Mouse (Mus musculus) midbrain, embryonic 16.5 days (tissue): Measurements from ENCODE around the gene Tgif1. TPM values are rescaled to one million over a fixed set of nuclear protein-coding genes. Genes with fewer than 3 reads are reported as not detected.
"Not testable (repeated sequence)": the region's sequence is repeated elsewhere in the genome, so short reads cannot be mapped to it uniquely, and the experiment has no call there.

Experiments used
- ATAC-seq: fragments of 200-750 bp; cut with Nextera tagmentation; 2 replicates; pipeline ENCODE4 v1.8.0; 2017; ENCODE audit warnings: moderate TSS enrichment
- H3K27ac ChIP-seq: fragments of 300-500 bp; sonication (generic); 2 replicates; pipeline ENCODE4 v1.5.1; 2014; ENCODE audit warnings: mild to moderate bottlenecking, low read length, mixed read lengths
- H3K27me3 ChIP-seq: fragments of 300-500 bp; sonication (generic); 2 replicates; pipeline ENCODE4 v1.6.1; 2014; ENCODE audit warnings: low read depth, low read length, mixed read lengths; ENCODE audit not compliant: control insufficient read depth, insufficient read depth
- H3K36me3 ChIP-seq: fragments of 300-500 bp; sonication (generic); 2 replicates; pipeline ENCODE4 v1.6.1; 2014; ENCODE audit warnings: mild to moderate bottlenecking, low read length, moderate library complexity, mixed read lengths; ENCODE audit not compliant: control insufficient read depth, insufficient read depth
- H3K4me1 ChIP-seq: fragments of 300-500 bp; sonication (generic); 2 replicates; pipeline ENCODE4 v1.6.1; 2014; ENCODE audit warnings: mild to moderate bottlenecking, low read length, mixed read lengths; ENCODE audit not compliant: control insufficient read depth, insufficient read depth
- H3K4me2 ChIP-seq: fragments of 300-500 bp; sonication (generic); 2 replicates; pipeline ENCODE4 v1.6.1; 2014; ENCODE audit warnings: mild to moderate bottlenecking, low read length, mixed read lengths
- H3K4me3 ChIP-seq: fragments of 300-500 bp; sonication (generic); 2 replicates; pipeline ENCODE4 v1.5.1; 2014; ENCODE audit warnings: low read depth, mild to moderate bottlenecking, low read length, moderate library complexity, mixed read lengths
- H3K9ac ChIP-seq: fragments of 300-500 bp; sonication (generic); 2 replicates; pipeline ENCODE4 v1.6.1; 2014; ENCODE audit warnings: low read depth, low read length, mixed read lengths
- H3K9me3 ChIP-seq: fragments of 300-500 bp; sonication (generic); replicated peaks from 2 replicates; pipeline ENCODE4 v1.6.1; 2014; ENCODE audit warnings: mild to moderate bottlenecking, low read length, mixed read lengths; ENCODE audit not compliant: control insufficient read depth, poor library complexity, severe bottlenecking
- WGBS: fragments of 180-500 bp; shearing (Covaris S2); extraction: QIAGEN DNeasy Blood & Tissue Kit; methylation state at CpG from one replicate; pipeline ENCODE4 v1.1.7; 2014; 5-methylcytosine and 5-hydroxymethylcytosine counted together
- polyA plus RNA-seq: library from polyadenylated mRNA; unstranded; fragments of >200 nt; fragmentation: Nextera tagmentation; extraction: Ambion mirVana; gene quantifications from 2 replicates; pipeline ENCODE4 v1.2.1, GENCODE M21; 2015

The Tgif1 gene
- polyA plus RNA-seq, 1 experiment from 2014 or later = 8.2 TPM

- Histone ChIP-seq H3K9me3 (no peaks in the 10 kb centered on the region), H3K4me1 (no peaks in the 10 kb centered on the region), H3K27ac (no peak overlapping the region), H3K9ac (no peak overlapping the region), H3K36me3 (no peaks in the 10 kb centered on the region), H3K4me3 (no peak overlapping the region), H3K27me3 (no peaks in the 10 kb centered on the region), H3K4me2 (no peak overlapping the region)
- no peak for ATAC-seq
- WGBS = 83% methylated on average over 2 of the region's 2 CpGs
These were observed 24.8 kb downstream of the Tgif1 start for GRCm38 (mm10) chr17:70828569-70828968.

DNA sequence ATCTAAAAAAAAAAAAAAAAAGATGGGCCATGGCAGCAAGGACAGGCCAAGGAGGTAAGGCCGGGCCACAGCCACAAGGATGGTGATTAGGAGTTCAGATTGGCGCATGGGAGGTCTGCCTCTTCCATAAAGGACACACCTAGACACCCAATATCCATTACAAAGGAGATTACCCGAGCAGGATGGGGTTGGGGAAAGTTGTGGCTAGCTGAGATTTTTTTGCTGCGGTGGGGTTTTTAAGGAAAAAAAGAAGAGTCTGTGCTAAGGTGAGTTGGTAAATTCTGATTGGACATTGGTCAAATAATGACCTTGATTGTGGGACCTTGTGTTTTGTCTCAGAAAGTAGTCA lies 25.2 kb downstream of the Tgif1 start:
- Histone ChIP-seq H3K4me2 (no peak overlapping the region), H3K9ac (no peak overlapping the region), H3K36me3 (no peaks in the 10 kb centered on the region), H3K27me3 (no peaks in the 10 kb centered on the region), H3K4me1 (no peaks in the 10 kb centered on the region), H3K9me3 (no peaks in the 10 kb centered on the region), H3K4me3 (no peak overlapping the region), H3K27ac (no peak overlapping the region)
- ATAC-seq = no peak
- WGBS = 61% methylated on average over 4 of the region's 4 CpGs

DNA sequence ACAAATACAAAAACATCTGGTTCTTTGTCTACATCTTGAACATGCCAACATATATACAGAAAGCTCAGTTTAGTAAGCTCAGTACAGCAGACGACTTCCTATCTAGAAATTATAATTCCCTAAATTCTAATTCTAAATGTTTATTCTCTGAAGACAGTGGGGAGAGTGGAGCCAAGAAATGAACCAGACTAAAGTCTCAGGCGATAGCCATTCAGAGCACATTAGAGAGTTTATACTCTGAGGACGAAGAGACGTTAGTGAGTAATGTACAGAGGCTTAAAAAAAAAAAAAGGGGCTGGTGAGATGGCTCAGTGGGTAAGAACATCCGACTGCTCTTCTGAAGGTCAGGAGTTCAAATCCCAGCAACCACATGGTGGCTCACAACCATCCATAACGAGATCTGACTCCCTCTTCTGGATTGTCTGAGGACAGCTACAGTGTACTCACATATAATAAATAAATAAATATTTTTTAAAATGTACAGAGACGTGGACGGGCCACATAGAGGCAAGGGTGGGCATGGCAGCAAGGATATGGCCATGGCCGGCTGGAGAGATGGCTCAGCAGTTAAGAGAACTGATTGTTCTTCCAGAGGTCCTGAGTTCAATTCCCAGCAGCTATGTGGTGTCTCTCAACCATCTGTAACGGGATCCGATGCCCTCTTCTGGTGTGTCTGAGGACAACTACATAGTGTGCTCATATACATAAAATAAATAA lies 25.7 kb downstream of the Tgif1 start:
- not testable (repeated sequence) for ATAC-seq, H3K9ac ChIP-seq, H3K9me3 ChIP-seq, H3K36me3 ChIP-seq, H3K27me3 ChIP-seq, H3K4me2 ChIP-seq, H3K27ac ChIP-seq, H3K4me1 ChIP-seq, H3K4me3 ChIP-seq
- 84% methylated on average over 11 of the region's 11 CpGs for WGBS

DNA sequence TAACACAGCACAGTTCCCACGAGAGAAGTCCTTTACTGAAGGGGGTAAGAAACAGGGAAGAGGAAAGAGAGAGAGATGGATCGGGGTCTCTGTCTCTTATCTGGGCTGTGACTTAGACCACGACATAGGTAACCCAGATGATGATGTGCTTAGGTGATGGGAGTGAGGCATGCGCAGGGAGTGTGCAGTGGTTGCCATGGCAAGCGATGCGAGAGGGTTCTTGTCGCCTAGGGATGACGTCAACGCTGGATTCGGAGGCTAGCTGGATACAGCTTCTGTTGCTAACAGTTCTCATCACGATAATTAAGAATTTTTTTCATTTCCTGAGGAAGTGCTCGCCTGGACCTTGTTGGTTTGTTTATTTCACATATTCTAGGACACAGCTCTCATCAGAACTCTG lies 27.1 kb downstream of the Tgif1 start:
- H3K36me3 ChIP-seq = no peaks in the 10 kb centered on the region
- H3K9me3 ChIP-seq = no peaks in the 10 kb centered on the region
- no peak for ATAC-seq
- no peak overlapping the region for H3K4me3 ChIP-seq
- H3K4me2 ChIP-seq = no peak overlapping the region
- H3K27me3 ChIP-seq = no peaks in the 10 kb centered on the region
- H3K27ac ChIP-seq = no peak overlapping the region
- 84% methylated on average over 12 of the region's 12 CpGs for WGBS
- no peak overlapping the region for H3K9ac ChIP-seq
- no peaks in the 10 kb centered on the region for H3K4me1 ChIP-seq

GRCm38 (mm10) chr17:70823083-70823482 lies 30.3 kb downstream of the Tgif1 start:
- no peak for ATAC-seq
- WGBS = 86% methylated on average over 8 of the region's 8 CpGs
- Histone ChIP-seq H3K4me2 (no peak overlapping the region), H3K9me3 (no peaks in the 10 kb centered on the region), H3K36me3 (no peaks in the 10 kb centered on the region), H3K27me3 (peaks cover 13% of the 10 kb centered on the region), H3K9ac (no peak overlapping the region), H3K27ac (no peak overlapping the region), H3K4me1 (no peaks in the 10 kb centered on the region; the same call in 1 of the 2 replicates), H3K4me3 (no peak overlapping the region)

DNA sequence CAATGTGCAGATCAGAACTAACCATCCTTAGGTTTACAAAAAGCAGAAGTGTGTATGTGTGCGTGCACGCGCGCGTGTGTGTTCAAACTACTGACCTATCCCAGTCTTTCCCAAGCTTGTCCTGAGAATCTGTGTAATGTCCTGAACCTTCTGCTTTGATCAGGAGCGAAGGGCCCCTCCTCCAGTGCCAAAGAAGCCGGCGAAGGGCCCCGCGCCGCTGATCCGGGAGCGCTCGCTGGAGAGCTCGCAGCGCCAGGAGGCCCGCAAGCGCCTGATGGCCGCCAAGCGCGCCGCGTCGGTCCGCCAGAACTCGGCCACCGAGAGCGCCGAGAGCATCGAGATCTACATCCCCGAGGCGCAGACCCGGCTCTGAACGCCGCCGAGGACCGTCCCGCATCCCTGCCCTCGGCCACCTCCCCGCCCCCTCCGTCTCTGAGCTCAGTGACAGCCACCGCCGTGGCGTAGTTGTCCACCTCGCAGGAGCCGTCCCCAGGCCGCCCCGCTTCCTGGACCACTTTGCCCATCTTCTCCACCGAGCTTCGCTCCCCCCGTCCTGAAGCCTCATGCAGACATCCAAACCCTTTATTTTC lies 35.4 kb downstream of the Tgif1 start:
- peak overlapping the region; percentile 52 for H3K4me3 ChIP-seq
- peaks cover 4% of the 10 kb centered on the region; the same call in 1 of the 2 replicates for H3K4me1 ChIP-seq
- peaks cover 23% of the 10 kb centered on the region for H3K27me3 ChIP-seq
- ATAC-seq = peak; percentile 77
- peak overlapping the region; percentile 67 for H3K9ac ChIP-seq
- H3K36me3 ChIP-seq = no peaks in the 10 kb centered on the region
- H3K4me2 ChIP-seq = peak overlapping the region; percentile 88
- no peak overlapping the region for H3K27ac ChIP-seq
- H3K9me3 ChIP-seq = no peaks in the 10 kb centered on the region
- under 1% methylated on average over 51 of the region's 51 CpGs for WGBS

GRCm38 (mm10) chr17:70815001-70815400 lies 38.3 kb downstream of the Tgif1 start:
- Histone ChIP-seq H3K9ac (no peak overlapping the region), H3K27ac (no peak overlapping the region), H3K36me3 (no peaks in the 10 kb centered on the region), H3K27me3 (peaks cover 20% of the 10 kb centered on the region), H3K9me3 (no peaks in the 10 kb centered on the region), H3K4me3 (no peak overlapping the region), H3K4me1 (peaks cover 4% of the 10 kb centered on the region; the same call in 1 of the 2 replicates), H3K4me2 (no peak overlapping the region)
- WGBS = 39% methylated on average over 8 of the region's 8 CpGs
- ATAC-seq = no peak

GRCm38 (mm10) chr17:70810795-70811194 lies 42.6 kb downstream of the Tgif1 start:
- H3K4me1 ChIP-seq = no peaks in the 10 kb centered on the region
- H3K27ac ChIP-seq = no peak overlapping the region
- H3K9me3 ChIP-seq = no peaks in the 10 kb centered on the region
- no peak overlapping the region for H3K9ac ChIP-seq
- H3K4me2 ChIP-seq = no peak overlapping the region
- no peaks in the 10 kb centered on the region for H3K36me3 ChIP-seq
- no peak for ATAC-seq
- peaks cover 4% of the 10 kb centered on the region; the same call in 1 of the 2 replicates for H3K27me3 ChIP-seq
- no peak overlapping the region for H3K4me3 ChIP-seq
- 91% methylated on average over 5 of the region's 5 CpGs for WGBS

GRCm38 (mm10) chr17:70809776-70810175 lies 43.6 kb downstream of the Tgif1 start:
- Histone ChIP-seq H3K36me3 (no peaks in the 10 kb centered on the region), H3K27me3 (peaks cover 4% of the 10 kb centered on the region; the same call in 1 of the 2 replicates), H3K4me3 (no peak overlapping the region), H3K4me2 (no peak overlapping the region), H3K4me1 (no peaks in the 10 kb centered on the region), H3K9ac (no peak overlapping the region), H3K27ac (no peak overlapping the region), H3K9me3 (no peaks in the 10 kb centered on the region)
- ATAC-seq = no peak
- 30% methylated on average over 3 of the region's 3 CpGs for WGBS
